Mouse (Mus musculus) stomach, postnatal 0 days (tissue): ENCODE data around the gene Zfp46. TPM values are rescaled to one million over a fixed set of nuclear protein-coding genes. Genes with fewer than 3 reads are reported as not detected.

Experiments used
- ATAC-seq: fragments of 200-750 bp; cut with Nextera tagmentation; 2 replicates; pipeline ENCODE4 v1.8.0; 2017; ENCODE audit not compliant: low FRiP score, low TSS enrichment
- DNase-seq: peaks from one replicate; pipeline ENCODE4 v3.0.0-alpha.2; 2016; ENCODE audit warnings: low spot score
- H3K27ac ChIP-seq: fragments of 300-500 bp; sonication (generic); replicated peaks from 2 replicates; pipeline ENCODE4 v1.5.1; 2014; ENCODE audit warnings: mild to moderate bottlenecking, control low read depth
- H3K27me3 ChIP-seq: fragments of 300-500 bp; sonication (generic); 2 replicates; pipeline ENCODE4 v1.6.1; 2014; ENCODE audit warnings: low read length; ENCODE audit not compliant: control insufficient read depth, insufficient read depth
- H3K36me3 ChIP-seq: fragments of 300-500 bp; sonication (generic); 2 replicates; pipeline ENCODE4 v1.6.1; 2014; ENCODE audit warnings: low read length, mixed read lengths; ENCODE audit not compliant: control insufficient read depth, insufficient read depth
- H3K4me1 ChIP-seq: fragments of 300-500 bp; sonication (generic); replicated peaks from 2 replicates; pipeline ENCODE4 v1.6.1; 2014; ENCODE audit warnings: antibody characterized with exemption; ENCODE audit not compliant: control insufficient read depth, insufficient read depth
- H3K4me2 ChIP-seq: fragments of 300-500 bp; sonication (generic); replicated peaks from 2 replicates; pipeline ENCODE4 v1.6.1; 2014; ENCODE audit warnings: low read depth, mild to moderate bottlenecking, control low read depth, moderate library complexity
- H3K4me3 ChIP-seq: fragments of 300-500 bp; sonication (generic); 2 replicates; pipeline ENCODE4 v1.5.1; 2014; ENCODE audit warnings: low read depth, low read length, control low read depth
- H3K9ac ChIP-seq: fragments of 300-500 bp; sonication (generic); 2 replicates; pipeline ENCODE4 v1.6.1; 2014; ENCODE audit warnings: mild to moderate bottlenecking, low read length, control low read depth, mixed read lengths
- H3K9me3 ChIP-seq: fragments of 300-500 bp; sonication (generic); 2 replicates; pipeline ENCODE4 v1.6.1; 2016; ENCODE audit warnings: low read length; ENCODE audit not compliant: control insufficient read depth
- CTCF ChIP-seq: IDR thresholded peaks from 2 replicates; pipeline ENCODE4 v1.5.1; 2016; ENCODE audit warnings: antibody characterized with exemption, low read depth, mild to moderate bottlenecking, moderate library complexity
- EP300 ChIP-seq: optimal IDR thresholded peaks from 2 replicates; pipeline ENCODE3; 2016; ENCODE audit warnings: antibody characterized with exemption
- WGBS: fragments of 180-500 bp; shearing (Covaris S2); extraction: QIAGEN DNeasy Blood & Tissue Kit; methylation state at CpG from one replicate; pipeline ENCODE4 v1.1.7; 2014; 5-methylcytosine and 5-hydroxymethylcytosine counted together
- polyA plus RNA-seq: library from polyadenylated mRNA; unstranded; fragments of >200 nt; fragmentation: Nextera tagmentation; extraction: Ambion mirVana; gene quantifications from 2 replicates; pipeline ENCODE4 v1.2.1, GENCODE M21; 2015

Gene Zfp46
- polyA plus RNA-seq, 1 experiment from 2014 or later, result 8.8 TPM

- Histone ChIP-seq H3K27me3 (no peaks in the 10 kb centered on the region), H3K4me3 (peak within 1 kb of the TSS; percentile 49), H3K36me3 (no peaks in the 10 kb centered on the region), H3K4me2 (peak within 1 kb of the TSS; percentile 92), H3K9ac (peak within 1 kb of the TSS; percentile 56), H3K4me1 (0 out of 2 replicates have a peak, but pooled peaks cover 5% of the 10 kb centered on the region), H3K9me3 (no peaks in the 10 kb centered on the region), H3K27ac (peak within 1 kb of the TSS; percentile 63)
- TF ChIP-seq EP300 (no peak), CTCF (no peak)
- 0 out of 2 replicates have a peak, but pooled peaks have one; percentile 10 for ATAC-seq
- DNase-seq, result peak; percentile 76
- under 1% methylated on average over 43 of the region's 46 CpGs for WGBS
Observed at GRCm38 (mm10) chr4:136247729-136248463, 36.6 kb upstream of the Zfp46 start, which contains the start of gene Tcea3. Gene Tcea3 (plus strand): TSS chr4:136247729.

- peak overlapping the region; percentile 49 for H3K4me3 ChIP-seq
- H3K9ac ChIP-seq, result peak overlapping the region; percentile 56
- ATAC-seq, result no peak
- H3K27me3 ChIP-seq, result no peaks in the 10 kb centered on the region
- peak overlapping the region; percentile 92 for H3K4me2 ChIP-seq
- DNase-seq, result peak; percentile 65
- TF ChIP-seq CTCF (no peak), EP300 (no peak)
- 3% methylated on average over 37 of the region's 37 CpGs for WGBS
- 0 out of 2 replicates have a peak, but pooled peaks cover 5% of the 10 kb centered on the region for H3K4me1 ChIP-seq
- no peaks in the 10 kb centered on the region for H3K9me3 ChIP-seq
- peak overlapping the region; percentile 81 for H3K27ac ChIP-seq
- H3K36me3 ChIP-seq, result no peaks in the 10 kb centered on the region
Observed at GRCm38 (mm10) chr4:136248464-136249331, 35.8 kb upstream of the Zfp46 start.

- TF ChIP-seq CTCF (no peak), EP300 (no peak)
- peak overlapping the region; percentile 49 for H3K4me3 ChIP-seq
- H3K4me2 ChIP-seq, result peak overlapping the region; percentile 92
- H3K27me3 ChIP-seq, result no peaks in the 10 kb centered on the region
- H3K27ac ChIP-seq, result peak overlapping the region; percentile 81
- no peaks in the 10 kb centered on the region for H3K36me3 ChIP-seq
- ATAC-seq (no peak), DNase-seq (no peak)
- peak overlapping the region; percentile 31; the same call in 1 of the 2 replicates for H3K9ac ChIP-seq
- WGBS, result 23% methylated on average over 11 of the region's 11 CpGs
- 0 out of 2 replicates have a peak, but pooled peaks cover 5% of the 10 kb centered on the region for H3K4me1 ChIP-seq
- H3K9me3 ChIP-seq, result no peaks in the 10 kb centered on the region
Observed at GRCm38 (mm10) chr4:136249332-136249647, 35.2 kb upstream of the Zfp46 start.

GRCm38 (mm10) chr4:136249780-136250179 lies 34.7 kb upstream of the Zfp46 start:
- peak overlapping the region; percentile 92 for H3K4me2 ChIP-seq
- H3K9ac ChIP-seq, result peak overlapping the region; percentile 31; the same call in 1 of the 2 replicates
- H3K9me3 ChIP-seq, result no peaks in the 10 kb centered on the region
- H3K4me3 ChIP-seq, result peak overlapping the region; percentile 49
- 11% methylated on average over 9 of the region's 9 CpGs for WGBS
- H3K4me1 ChIP-seq, result 0 out of 2 replicates have a peak, but pooled peaks cover 5% of the 10 kb centered on the region
- DNase-seq, result peak; percentile 89
- no peaks in the 10 kb centered on the region for H3K36me3 ChIP-seq
- peak overlapping the region; percentile 81 for H3K27ac ChIP-seq
- no peaks in the 10 kb centered on the region for H3K27me3 ChIP-seq
- TF ChIP-seq EP300 (no peak), CTCF (0 out of 2 replicates have a peak, but pooled peaks have one; percentile 7)
- ATAC-seq, result peak; percentile 90

- H3K9me3 ChIP-seq, result no peaks in the 10 kb centered on the region
- H3K36me3 ChIP-seq, result no peaks in the 10 kb centered on the region
- DNase-seq, result peak; percentile 83
- whole genome bisulfite sequencing, result 17% methylated on average over 6 of the region's 6 CpGs
- no peak overlapping the region for H3K27ac ChIP-seq
- no peak overlapping the region for H3K4me3 ChIP-seq
- 0 out of 2 replicates have a peak, but pooled peaks cover under 1% of the 10 kb centered on the region for H3K4me1 ChIP-seq
- H3K4me2 ChIP-seq, result no peak overlapping the region
- TF ChIP-seq CTCF (no peak), EP300 (no peak)
- ATAC-seq, result peak; percentile 66
- no peak overlapping the region for H3K9ac ChIP-seq
- H3K27me3 ChIP-seq, result no peaks in the 10 kb centered on the region
Observed at GRCm38 (mm10) chr4:136255919-136256318, 28.6 kb upstream of the Zfp46 start.
